Mouse (Mus musculus): ENCODE data around the gene Btbd35f5. TPM values are rescaled to one million over a fixed set of nuclear protein-coding genes. Genes with fewer than 3 reads are reported as not detected.
"Not testable (repeated sequence)": the region's sequence is repeated elsewhere in the genome, so short reads cannot be mapped to it uniquely, and the experiment has no call there.

The Btbd35f5 gene
- polyA plus RNA-seq (2015; fragmentation: Nextera tagmentation; extraction: Ambion mirVana) = not detected in 2 replicates

DNA sequence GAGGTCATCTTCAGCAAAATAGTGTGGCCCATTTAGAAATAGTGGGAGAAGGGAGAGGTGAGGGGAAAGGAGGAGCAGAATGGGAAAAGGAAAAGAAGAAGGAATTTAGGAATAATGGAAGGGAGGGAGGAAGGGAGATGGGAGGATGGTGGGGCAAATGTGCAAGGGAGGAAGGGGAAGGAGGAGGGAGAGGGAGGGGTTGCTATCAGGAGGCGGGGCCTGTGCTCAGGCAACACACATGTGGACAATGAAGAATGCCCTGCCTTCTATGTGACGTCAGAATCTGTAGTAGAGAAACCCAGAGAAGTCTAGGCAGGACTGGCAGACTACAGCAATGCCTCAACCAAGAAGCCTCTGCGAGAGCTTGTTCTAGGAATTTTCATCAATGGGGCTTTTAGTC is at the start of gene Btbd35f5:
Gene Btbd35f5, plus strand, starts transcription at position 301 of the 400 bp plus-strand sequence.
- DNase-seq; H3K9ac ChIP-seq (replicated peaks); H3K4me1 ChIP-seq (ENCODE audit: insufficient read depth); H3K36me3 ChIP-seq (replicated peaks; ENCODE audit: insufficient read depth, low read length); H3K27ac ChIP-seq (ENCODE audit: low read depth); H3K27me3 ChIP-seq (ENCODE audit: insufficient read depth, low read length); H3K9me3 ChIP-seq (ENCODE audit: low read length); ATAC-seq; H3K4me2 ChIP-seq (ENCODE audit: low read depth, low read length); H3K4me3 ChIP-seq (ENCODE audit: low read depth, low read length): not testable (repeated sequence)
- no CpG with 5 or more reads among the region's 3 CpGs for WGBS (ENCODE audit: insufficient replicate concordance)

GRCm38 (mm10) chrX:32941468-32941867 is 32.2 kb upstream of the Btbd35f5 start, which contains the start of gene Gm21789:
Gene Gm21789 (plus strand): TSS chrX:32941768.
- not testable (repeated sequence) for H3K36me3 ChIP-seq (replicated peaks; ENCODE audit: insufficient read depth, low read length); H3K4me1 ChIP-seq (ENCODE audit: insufficient read depth); H3K4me2 ChIP-seq (ENCODE audit: low read depth, low read length); H3K9ac ChIP-seq (replicated peaks); H3K9me3 ChIP-seq (ENCODE audit: low read length); ATAC-seq; DNase-seq; H3K27ac ChIP-seq (ENCODE audit: low read depth); H3K27me3 ChIP-seq (ENCODE audit: insufficient read depth, low read length); H3K4me3 ChIP-seq (ENCODE audit: low read depth, low read length)
- no CpG with 5 or more reads among the region's 1 CpGs for WGBS (ENCODE audit: insufficient replicate concordance)

Other genes starting within 250 kb of the Btbd35f5 start
- not detected in 2 replicates for gene Btbd35f21, start 247.8 kb upstream of the Btbd35f5 start, polyA plus RNA-seq (2015; fragmentation: Nextera tagmentation; extraction: Ambion mirVana)
- not detected in 2 replicates for gene Btbd35f30, start 79.3 kb upstream of the Btbd35f5 start, polyA plus RNA-seq (2015; fragmentation: Nextera tagmentation; extraction: Ambion mirVana)
- not detected in 2 replicates for gene Gm21789, start 32.1 kb upstream of the Btbd35f5 start, polyA plus RNA-seq (2015; fragmentation: Nextera tagmentation; extraction: Ambion mirVana)